Mouse (Mus musculus): ENCODE measurements around the gene Rprm. TPM values are rescaled to one million over a fixed set of nuclear protein-coding genes. Genes with fewer than 3 reads are reported as not detected.

Rprm gene
- total and polyA plus RNA-seq, 2 experiments from 2014 or later = 70.5 to 142 TPM

- Histone ChIP-seq H3K4me1 (ENCODE audit: insufficient read depth, low read length) (no peaks in the 10 kb centered on the region), H3K27me3 (ENCODE audit: insufficient read depth, low read length) (no peaks in the 10 kb centered on the region), H3K36me3 (ENCODE audit: insufficient read depth, low read length) (no peaks in the 10 kb centered on the region), H3K27ac (ENCODE audit: low read depth, low read length) (no peak overlapping the region), H3K4me2 (ENCODE audit: low read depth, low read length, poor library complexity, severe bottlenecking) (no peak overlapping the region), H3K9ac (replicated peaks; ENCODE audit: low read length, poor library complexity, severe bottlenecking) (no peak overlapping the region), H3K4me3 (ENCODE audit: low read depth, low read length) (no peak overlapping the region), H3K9me3 (ENCODE audit: low read length) (no peaks in the 10 kb centered on the region)
- WGBS = 23% methylated on average over 1 of the region's 1 CpGs
- ATAC-seq (ENCODE audit: low FRiP score) (no peak), DNase-seq (ENCODE audit: low spot score) (no peak)
- TF ChIP-seq CTCF (IDR thresholded peaks at IDR 0.05) = no peak
Observed at GRCm38 (mm10) chr2:54062421-54062820, 22.9 kb downstream of the Rprm start.

DNA sequence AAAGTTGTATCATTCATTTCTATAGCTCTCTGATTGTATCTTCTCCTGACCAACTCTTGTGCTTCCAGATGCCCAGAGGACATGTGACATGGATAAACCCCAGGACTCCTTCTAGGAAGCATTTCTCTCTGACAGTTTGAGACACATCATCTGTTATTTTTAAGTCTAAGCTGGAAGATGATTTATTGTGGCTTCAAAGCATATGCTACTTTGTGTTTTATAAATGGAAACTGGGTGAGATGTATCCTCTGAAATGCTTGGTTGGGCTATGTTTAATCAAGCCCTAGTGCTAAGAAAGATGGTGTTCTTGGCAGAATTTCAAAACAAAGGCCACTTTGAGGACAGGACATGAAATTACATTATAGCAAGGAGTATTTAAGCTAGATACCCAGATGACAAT, 24.3 kb downstream of the Rprm start:
- Histone ChIP-seq H3K4me1 (ENCODE audit: insufficient read depth, low read length) (no peaks in the 10 kb centered on the region), H3K36me3 (ENCODE audit: insufficient read depth, low read length) (no peaks in the 10 kb centered on the region), H3K27ac (ENCODE audit: low read depth, low read length) (no peak overlapping the region), H3K4me3 (ENCODE audit: low read depth, low read length) (no peak overlapping the region), H3K27me3 (ENCODE audit: insufficient read depth, low read length) (no peaks in the 10 kb centered on the region), H3K9me3 (ENCODE audit: low read length) (no peaks in the 10 kb centered on the region), H3K4me2 (ENCODE audit: low read depth, low read length, poor library complexity, severe bottlenecking) (no peak overlapping the region), H3K9ac (replicated peaks; ENCODE audit: low read length, poor library complexity, severe bottlenecking) (no peak overlapping the region)
- DNase-seq (ENCODE audit: low spot score) (no peak), ATAC-seq (ENCODE audit: low FRiP score) (no peak)
- TF ChIP-seq CTCF (IDR thresholded peaks at IDR 0.05) = no peak

Measured in midbrain, postnatal 0 days (tissue).